Mouse (Mus musculus): ENCODE measurements around the gene Timm10. TPM values are rescaled to one million over a fixed set of nuclear protein-coding genes. Genes with fewer than 3 reads are reported as not detected.

Gene Timm10
- polyA plus RNA-seq, 1 experiment from 2014 or later, result 55.7 TPM

- Histone ChIP-seq H3K4me1 (ENCODE audit: control insufficient read depth, insufficient read depth, low read length) (peaks cover 14% of the 10 kb centered on the region), H3K27me3 (replicated peaks; ENCODE audit: control insufficient read depth, insufficient read depth, low read length) (0 out of 2 replicates have a peak, but pooled peaks cover 6% of the 10 kb centered on the region), H3K27ac (replicated peaks; ENCODE audit: low read depth, low read length) (peak overlapping the region; percentile 88), H3K9me3 (ENCODE audit: control insufficient read depth, low read length) (no peaks in the 10 kb centered on the region), H3K4me2 (ENCODE audit: low read depth, low read length) (peak overlapping the region; percentile 91), H3K9ac (ENCODE audit: low read depth, low read length) (peak overlapping the region; percentile 83), H3K36me3 (ENCODE audit: control insufficient read depth, insufficient read depth, low read length) (no peaks in the 10 kb centered on the region), H3K4me3 (ENCODE audit: low read depth, low read length) (peak overlapping the region; percentile 66)
- no peak for ATAC-seq (ENCODE audit: low read depth)
- 7% methylated on average over 17 of the region's 17 CpGs for WGBS
- DNase-seq (ENCODE audit: low spot score), result no peak
Measured at GRCm38 (mm10) chr2:84840748-84841563, 14.2 kb downstream of the Timm10 start.

GRCm38 (mm10) chr2:84841905-84842304, 15.1 kb downstream of the Timm10 start:
- ATAC-seq (ENCODE audit: low read depth), result no peak

DNA sequence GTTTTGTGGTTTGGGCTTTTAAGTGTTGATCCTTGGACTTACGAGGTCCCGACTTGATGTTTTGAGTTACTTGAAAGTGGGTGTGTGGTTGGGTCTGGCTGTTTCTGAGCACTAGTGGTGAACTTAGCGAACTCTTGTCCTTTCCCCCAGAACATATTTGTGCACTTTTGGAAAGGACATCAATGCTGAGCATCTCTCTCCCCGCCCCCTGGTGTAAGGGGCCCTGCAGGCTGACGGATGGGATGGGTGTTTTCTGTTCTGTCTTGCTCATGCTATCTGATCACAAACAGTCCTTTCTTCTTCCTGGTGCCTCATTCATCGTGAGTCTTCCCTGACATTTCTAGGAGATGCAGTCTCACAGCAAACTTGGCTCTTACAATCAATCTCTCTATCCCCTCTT, 16.9 kb downstream of the Timm10 start:
- H3K9me3 ChIP-seq (ENCODE audit: control insufficient read depth, low read length), result no peaks in the 10 kb centered on the region
- H3K27me3 ChIP-seq (replicated peaks; ENCODE audit: control insufficient read depth, insufficient read depth, low read length), result 0 out of 2 replicates have a peak, but pooled peaks cover 1% of the 10 kb centered on the region
- no peak for ATAC-seq (ENCODE audit: low read depth)
- H3K4me2 ChIP-seq (ENCODE audit: low read depth, low read length), result no peak overlapping the region
- peaks cover 12% of the 10 kb centered on the region for H3K4me1 ChIP-seq (ENCODE audit: control insufficient read depth, insufficient read depth, low read length)
- no peak overlapping the region for H3K27ac ChIP-seq (replicated peaks; ENCODE audit: low read depth, low read length)
- H3K36me3 ChIP-seq (ENCODE audit: control insufficient read depth, insufficient read depth, low read length), result no peaks in the 10 kb centered on the region; the same call in 1 of the 2 replicates
- H3K4me3 ChIP-seq (ENCODE audit: low read depth, low read length), result no peak overlapping the region
- DNase-seq (ENCODE audit: low spot score), result no peak
- 66% methylated on average over 6 of the region's 6 CpGs for WGBS
- no peak overlapping the region for H3K9ac ChIP-seq (ENCODE audit: low read depth, low read length)

More at GRCm38 (mm10) chr2:84841905-84842304, 15.1 kb downstream of the Timm10 start:
- no peak overlapping the region for H3K9ac ChIP-seq (ENCODE audit: low read depth, low read length)
- H3K4me1 ChIP-seq (ENCODE audit: control insufficient read depth, insufficient read depth, low read length), result peaks cover 14% of the 10 kb centered on the region
- DNase-seq (ENCODE audit: low spot score), result no peak
- peak overlapping the region; percentile 66; the same call in 1 of the 2 replicates for H3K4me3 ChIP-seq (ENCODE audit: low read depth, low read length)
- H3K27ac ChIP-seq (replicated peaks; ENCODE audit: low read depth, low read length), result no peak overlapping the region
- no peaks in the 10 kb centered on the region for H3K9me3 ChIP-seq (ENCODE audit: control insufficient read depth, low read length)
- 0 out of 2 replicates have a peak, but pooled peaks cover 6% of the 10 kb centered on the region for H3K27me3 ChIP-seq (replicated peaks; ENCODE audit: control insufficient read depth, insufficient read depth, low read length)
- peak overlapping the region; percentile 91 for H3K4me2 ChIP-seq (ENCODE audit: low read depth, low read length)
- H3K36me3 ChIP-seq (ENCODE audit: control insufficient read depth, insufficient read depth, low read length), result no peaks in the 10 kb centered on the region; the same call in 1 of the 2 replicates

- Histone ChIP-seq H3K9ac (ENCODE audit: low read depth, low read length) (no peak overlapping the region), H3K27me3 (replicated peaks; ENCODE audit: control insufficient read depth, insufficient read depth, low read length) (no peaks in the 10 kb centered on the region), H3K4me2 (ENCODE audit: low read depth, low read length) (no peak overlapping the region), H3K27ac (replicated peaks; ENCODE audit: low read depth, low read length) (no peak overlapping the region), H3K36me3 (ENCODE audit: control insufficient read depth, insufficient read depth, low read length) (peaks cover 12% of the 10 kb centered on the region; the same call in 1 of the 2 replicates), H3K4me1 (ENCODE audit: control insufficient read depth, insufficient read depth, low read length) (peaks cover 11% of the 10 kb centered on the region), H3K4me3 (ENCODE audit: low read depth, low read length) (no peak overlapping the region), H3K9me3 (ENCODE audit: control insufficient read depth, low read length) (no peaks in the 10 kb centered on the region)
- ATAC-seq (ENCODE audit: low read depth), result no peak
- WGBS, result 68% methylated on average over 1 of the region's 1 CpGs
- DNase-seq (ENCODE audit: low spot score), result no peak
Measured at GRCm38 (mm10) chr2:84845226-84845625, 18.4 kb downstream of the Timm10 start.

DNA sequence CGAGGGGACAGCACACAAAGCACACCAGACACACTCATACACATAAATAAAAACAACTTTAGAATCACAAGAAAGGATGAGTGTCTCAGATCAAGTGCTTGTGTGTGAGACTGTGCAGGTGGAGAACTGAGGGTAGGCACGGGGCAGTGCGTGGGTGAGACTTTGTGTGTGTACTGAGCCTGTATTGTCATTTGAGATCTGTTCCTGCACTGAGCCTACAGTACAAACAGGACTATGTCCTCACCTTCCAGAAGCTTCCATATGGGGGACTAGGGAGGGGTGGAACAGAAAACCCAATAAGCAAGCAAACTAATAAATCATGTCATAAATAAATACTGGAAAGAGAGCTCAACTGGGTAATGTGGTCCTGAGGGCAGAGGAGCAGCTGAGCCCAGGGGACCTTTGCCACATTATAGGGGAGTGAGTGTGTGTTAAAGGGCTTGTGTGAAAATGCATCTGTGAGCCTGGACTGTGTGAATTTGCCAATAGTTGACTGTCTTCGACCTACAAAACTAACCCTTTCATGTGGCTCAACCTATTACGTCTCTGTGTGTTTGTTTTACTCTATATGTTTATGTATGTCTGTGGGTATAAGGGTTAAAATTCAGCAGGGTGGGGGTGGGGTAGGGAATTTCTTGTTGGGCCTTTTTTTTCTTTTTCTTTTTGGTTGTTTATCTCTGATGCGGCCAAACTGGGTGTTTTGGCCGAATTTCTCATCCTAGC, 23.8 kb downstream of the Timm10 start:
- DNase-seq (ENCODE audit: low spot score) (no peak), ATAC-seq (ENCODE audit: low read depth) (no peak)
- no peaks in the 10 kb centered on the region for H3K27me3 ChIP-seq (replicated peaks; ENCODE audit: control insufficient read depth, insufficient read depth, low read length)
- no peaks in the 10 kb centered on the region; the same call in 1 of the 2 replicates for H3K4me1 ChIP-seq (ENCODE audit: control insufficient read depth, insufficient read depth, low read length)
- no peaks in the 10 kb centered on the region for H3K9me3 ChIP-seq (ENCODE audit: control insufficient read depth, low read length)
- H3K9ac ChIP-seq (ENCODE audit: low read depth, low read length), result no peak overlapping the region
- no peak overlapping the region for H3K4me3 ChIP-seq (ENCODE audit: low read depth, low read length)
- peaks cover 22% of the 10 kb centered on the region; the same call in 1 of the 2 replicates for H3K36me3 ChIP-seq (ENCODE audit: control insufficient read depth, insufficient read depth, low read length)
- H3K4me2 ChIP-seq (ENCODE audit: low read depth, low read length), result peak overlapping the region; percentile 36; the same call in 1 of the 2 replicates
- no peak overlapping the region for H3K27ac ChIP-seq (replicated peaks; ENCODE audit: low read depth, low read length)
- 59% methylated on average over 7 of the region's 7 CpGs for WGBS

- H3K4me2 ChIP-seq (ENCODE audit: low read depth, low read length), result peak overlapping the region; percentile 36
- H3K9me3 ChIP-seq (ENCODE audit: control insufficient read depth, low read length), result no peaks in the 10 kb centered on the region
- DNase-seq (ENCODE audit: low spot score) (no peak), ATAC-seq (ENCODE audit: low read depth) (peak; percentile 33; the same call in 1 of the 2 replicates)
- peaks cover 22% of the 10 kb centered on the region; the same call in 1 of the 2 replicates for H3K36me3 ChIP-seq (ENCODE audit: control insufficient read depth, insufficient read depth, low read length)
- H3K27me3 ChIP-seq (replicated peaks; ENCODE audit: control insufficient read depth, insufficient read depth, low read length), result no peaks in the 10 kb centered on the region
- no peaks in the 10 kb centered on the region; the same call in 1 of the 2 replicates for H3K4me1 ChIP-seq (ENCODE audit: control insufficient read depth, insufficient read depth, low read length)
- H3K9ac ChIP-seq (ENCODE audit: low read depth, low read length), result no peak overlapping the region
- WGBS, result 38% methylated on average over 19 of the region's 23 CpGs
- no peak overlapping the region for H3K4me3 ChIP-seq (ENCODE audit: low read depth, low read length)
- H3K27ac ChIP-seq (replicated peaks; ENCODE audit: low read depth, low read length), result no peak overlapping the region
Measured at GRCm38 (mm10) chr2:84851130-84852040, 24.6 kb downstream of the Timm10 start.

DNA sequence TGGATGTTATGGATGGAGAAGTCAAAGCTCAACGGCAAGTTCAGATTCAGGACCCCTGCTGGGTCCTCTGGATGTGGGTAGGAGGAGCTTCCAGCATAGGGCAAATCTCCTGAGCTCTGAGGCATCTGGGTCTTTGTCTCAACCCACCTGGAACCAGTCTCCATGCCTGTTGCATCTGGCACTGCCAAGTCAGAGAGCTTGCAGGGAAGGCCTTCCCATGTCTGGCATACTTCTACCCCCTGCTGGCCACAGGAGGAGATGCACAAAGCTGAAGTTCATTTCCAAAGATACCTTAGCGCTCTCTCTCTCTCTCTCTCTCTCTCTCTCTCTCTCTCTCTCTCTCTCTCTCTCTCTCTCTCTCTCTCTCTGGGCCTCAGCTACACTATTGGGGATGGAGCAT, 28.9 kb downstream of the Timm10 start:
- no peak overlapping the region for H3K4me2 ChIP-seq (ENCODE audit: low read depth, low read length)
- WGBS, result 43% methylated on average over 2 of the region's 2 CpGs
- H3K4me3 ChIP-seq (ENCODE audit: low read depth, low read length), result no peak overlapping the region
- peak; percentile 87 for ATAC-seq (ENCODE audit: low read depth)
- H3K27ac ChIP-seq (replicated peaks; ENCODE audit: low read depth, low read length), result no peak overlapping the region
- peak; percentile 82 for DNase-seq (ENCODE audit: low spot score)
- H3K9ac ChIP-seq (ENCODE audit: low read depth, low read length), result no peak overlapping the region
- no peaks in the 10 kb centered on the region for H3K9me3 ChIP-seq (ENCODE audit: control insufficient read depth, low read length)
- no peaks in the 10 kb centered on the region for H3K27me3 ChIP-seq (replicated peaks; ENCODE audit: control insufficient read depth, insufficient read depth, low read length)
- peaks cover 38% of the 10 kb centered on the region; the same call in 1 of the 2 replicates for H3K36me3 ChIP-seq (ENCODE audit: control insufficient read depth, insufficient read depth, low read length)
- no peaks in the 10 kb centered on the region; the same call in 1 of the 2 replicates for H3K4me1 ChIP-seq (ENCODE audit: control insufficient read depth, insufficient read depth, low read length)

GRCm38 (mm10) chr2:84858551-84858950, 31.8 kb downstream of the Timm10 start:
- Histone ChIP-seq H3K4me3 (ENCODE audit: low read depth, low read length) (no peak overlapping the region), H3K4me1 (ENCODE audit: control insufficient read depth, insufficient read depth, low read length) (no peaks in the 10 kb centered on the region), H3K9ac (ENCODE audit: low read depth, low read length) (no peak overlapping the region), H3K4me2 (ENCODE audit: low read depth, low read length) (no peak overlapping the region), H3K36me3 (ENCODE audit: control insufficient read depth, insufficient read depth, low read length) (peaks cover 36% of the 10 kb centered on the region; the same call in 1 of the 2 replicates), H3K9me3 (ENCODE audit: control insufficient read depth, low read length) (no peaks in the 10 kb centered on the region), H3K27me3 (replicated peaks; ENCODE audit: control insufficient read depth, insufficient read depth, low read length) (no peaks in the 10 kb centered on the region), H3K27ac (replicated peaks; ENCODE audit: low read depth, low read length) (no peak overlapping the region)
- 81% methylated on average over 1 of the region's 1 CpGs for WGBS
- DNase-seq (ENCODE audit: low spot score), result no peak
- no peak for ATAC-seq (ENCODE audit: low read depth)

All from embryonic facial prominence, embryonic 14.5 days (tissue).